Mouse (Mus musculus) fibroblast of lung, adult 2 months (primary cell): ENCODE data around the gene Bpifb3.

Experiments
- DNase-seq: peaks from one replicate; pipeline ENCODE4 v3.0.0-alpha.2; 2011; ENCODE audit warnings: low read depth

Bpifb3 gene

GRCm38 (mm10) chr2:153917930-153918329 lies at the start of gene Bpifb3:
Gene Bpifb3, plus strand, starts transcription at chr2:153918230.
- DNase-seq: no peak

- DNase-seq: no peak
These were observed 47.0 kb upstream of the Bpifb3 start, which contains the start of gene Sun5 for GRCm38 (mm10) chr2:153870984-153871383. Gene Sun5, minus strand, starts transcription at chr2:153871084.

- no peak for DNase-seq
These were observed 43.3 kb upstream of the Bpifb3 start, which contains the start of gene Bpifb2 for GRCm38 (mm10) chr2:153874745-153875144. Gene Bpifb2, plus strand, starts transcription at chr2:153875045.

- DNase-seq: no peak
These were observed 18.9 kb upstream of the Bpifb3 start for GRCm38 (mm10) chr2:153899111-153899510.

GRCm38 (mm10) chr2:153900088-153900487 lies 17.9 kb upstream of the Bpifb3 start, which contains the start of gene Bpifb6:
Gene Bpifb6, plus strand, starts transcription at chr2:153900388.
- DNase-seq: no peak

- DNase-seq: no peak
These were observed 15.3 kb upstream of the Bpifb3 start for GRCm38 (mm10) chr2:153902726-153903125.

GRCm38 (mm10) chr2:153906626-153907025 lies 11.4 kb upstream of the Bpifb3 start:
- DNase-seq: no peak

- peak; percentile 2 for DNase-seq
These were observed 3.9 kb upstream of the Bpifb3 start for GRCm38 (mm10) chr2:153914151-153914550.

- no peak for DNase-seq
These were observed 3.2 kb downstream of the Bpifb3 start for GRCm38 (mm10) chr2:153921246-153921645.

- no peak for DNase-seq
These were observed 11.9 kb downstream of the Bpifb3 start for GRCm38 (mm10) chr2:153929871-153930413.

GRCm38 (mm10) chr2:153931125-153931524 lies 13.1 kb downstream of the Bpifb3 start:
- DNase-seq: no peak

- no peak for DNase-seq
These were observed 15.3 kb downstream of the Bpifb3 start for GRCm38 (mm10) chr2:153933311-153933710.

- DNase-seq: no peak
These were observed 17.3 kb downstream of the Bpifb3 start for GRCm38 (mm10) chr2:153935348-153935747.

GRCm38 (mm10) chr2:153937843-153938242 lies 19.8 kb downstream of the Bpifb3 start, which contains the start of gene Bpifb4:
Gene Bpifb4, plus strand, starts transcription at chr2:153938212.
- no peak for DNase-seq

- DNase-seq: no peak
These were observed 25.5 kb downstream of the Bpifb3 start for GRCm38 (mm10) chr2:153943537-153943936.

- DNase-seq: no peak
These were observed 26.5 kb downstream of the Bpifb3 start for GRCm38 (mm10) chr2:153944567-153944966.

- peak; percentile 13 for DNase-seq
These were observed 34.9 kb downstream of the Bpifb3 start for GRCm38 (mm10) chr2:153952897-153953296.

GRCm38 (mm10) chr2:153953836-153954235 lies 35.8 kb downstream of the Bpifb3 start:
- no peak for DNase-seq

GRCm38 (mm10) chr2:153962821-153963331 lies 44.8 kb downstream of the Bpifb3 start:
- DNase-seq: no peak

GRCm38 (mm10) chr2:153963334-153963733 lies 45.3 kb downstream of the Bpifb3 start:
- no peak for DNase-seq

- DNase-seq: no peak
These were observed 52.2 kb downstream of the Bpifb3 start for GRCm38 (mm10) chr2:153970221-153970620.

- no peak for DNase-seq
These were observed 56.6 kb downstream of the Bpifb3 start, which contains the start of gene Bpifa6 for GRCm38 (mm10) chr2:153974582-153974981. Gene Bpifa6, plus strand, starts transcription at chr2:153974945.
